Mouse (Mus musculus) kidney, adult 2 months (tissue): ENCODE data around the gene Znrf1.
A peak's percentile ranks its signal among the peaks of the same experiment; 100 is the strongest.

Experiments
- CTCF ChIP-seq: fragments of 200-500 bp; conservative IDR thresholded peaks from 2 replicates; pipeline ENCODE4 v1.5.1; 2011; ENCODE audit warnings: low read depth, mild to moderate bottlenecking, control low read depth, low read length, moderate library complexity, mixed read lengths; ENCODE audit not compliant: insufficient read depth, insufficient read length
- POLR2A ChIP-seq: fragments of 200-500 bp; IDR thresholded peaks from one replicate; pipeline ENCODE4 v1.6.1; 2011; ENCODE audit warnings: low read depth, low read length, control low read depth

- TF ChIP-seq CTCF (no peak), POLR2A (peak; percentile 24)
Observed at GRCm38 (mm10) chr8:111521713-111522429, 14.0 kb upstream of the Znrf1 start, which contains the start of gene Wdr59.
